Mouse (Mus musculus) frontal cortex, adult (tissue): ENCODE measurements at regions not wholly inside any gene's neighbourhood (a gene's known extent, or its start where the extent isn't known, plus 50 kb on each side); places are given as distances from the start of the nearest gene placed in this dataset.

ENCODE experiments used
- ATAC-seq: cut with Nextera tagmentation; 2 replicates; pipeline ENCODE4 v1.9.2; 2017; ENCODE audit warnings: mild to moderate bottlenecking, moderate library complexity, mixed read lengths; ENCODE audit not compliant: low TSS enrichment

GRCm38 (mm10) chr2:33941316-33941715, 53.6 kb upstream of the Mvb12b start:
- no peak for ATAC-seq

- ATAC-seq = no peak
Measured at GRCm38 (mm10) chr2:33939836-33940235, 52.1 kb upstream of the Mvb12b start.
